Mouse (Mus musculus): ENCODE data around the gene Slc25a45. TPM values are rescaled to one million over a fixed set of nuclear protein-coding genes. Genes with fewer than 3 reads are reported as not detected.

The Slc25a45 gene
- polyA plus RNA-seq (2014; fragmentation: Nextera tagmentation; extraction: Ambion mirVana) = 0.59 and 1.3 TPM in 2 replicates

- Histone ChIP-seq H3K4me2 (ENCODE audit: low read depth, low read length) (peak within 1 kb of the TSS; percentile 3; the same call in 1 of the 2 replicates), H3K9ac (replicated peaks; ENCODE audit: low read depth, low read length) (no peak within 1 kb of the TSS; the same call in 1 of the 2 replicates), H3K4me1 (ENCODE audit: control insufficient read depth, insufficient read depth, low read length) (peaks cover 12% of the 10 kb centered on the region), H3K4me3 (ENCODE audit: low read depth, low read length) (no peak within 1 kb of the TSS), H3K9me3 (ENCODE audit: control insufficient read depth, low read length) (no peaks in the 10 kb centered on the region), H3K36me3 (ENCODE audit: control insufficient read depth, insufficient read depth, low read length) (no peaks in the 10 kb centered on the region), H3K27ac (ENCODE audit: low read depth, low read length) (no peak within 1 kb of the TSS), H3K27me3 (ENCODE audit: control insufficient read depth, insufficient read depth, low read length) (no peaks in the 10 kb centered on the region)
- peak; percentile 58; the same call in 1 of the 2 replicates for ATAC-seq (ENCODE audit: low read depth)
- 45% methylated on average over 15 of the region's 15 CpGs for WGBS
These were observed at the start of gene Slc25a45 for GRCm38 (mm10) chr19:5877618-5878361. Gene Slc25a45 (plus strand): TSS chr19:5877808.

GRCm38 (mm10) chr19:5828155-5828554 lies 49.5 kb upstream of the Slc25a45 start:
- 94% methylated on average over 3 of the region's 3 CpGs for WGBS
- peaks cover 3% of the 10 kb centered on the region; the same call in 1 of the 2 replicates for H3K4me1 ChIP-seq (ENCODE audit: control insufficient read depth, insufficient read depth, low read length)
- no peak overlapping the region for H3K27ac ChIP-seq (ENCODE audit: low read depth, low read length)
- H3K4me3 ChIP-seq (ENCODE audit: low read depth, low read length) = no peak overlapping the region
- no peak overlapping the region for H3K9ac ChIP-seq (replicated peaks; ENCODE audit: low read depth, low read length)
- no peak for ATAC-seq (ENCODE audit: low read depth)
- no peaks in the 10 kb centered on the region for H3K27me3 ChIP-seq (ENCODE audit: control insufficient read depth, insufficient read depth, low read length)
- no peaks in the 10 kb centered on the region for H3K36me3 ChIP-seq (ENCODE audit: control insufficient read depth, insufficient read depth, low read length)
- H3K9me3 ChIP-seq (ENCODE audit: control insufficient read depth, low read length) = no peaks in the 10 kb centered on the region
- no peak overlapping the region for H3K4me2 ChIP-seq (ENCODE audit: low read depth, low read length)

GRCm38 (mm10) chr19:5828905-5829304 lies 48.7 kb upstream of the Slc25a45 start:
- Histone ChIP-seq H3K36me3 (ENCODE audit: control insufficient read depth, insufficient read depth, low read length) (no peaks in the 10 kb centered on the region), H3K9ac (replicated peaks; ENCODE audit: low read depth, low read length) (no peak overlapping the region), H3K27me3 (ENCODE audit: control insufficient read depth, insufficient read depth, low read length) (no peaks in the 10 kb centered on the region), H3K4me1 (ENCODE audit: control insufficient read depth, insufficient read depth, low read length) (no peaks in the 10 kb centered on the region), H3K27ac (ENCODE audit: low read depth, low read length) (no peak overlapping the region), H3K4me2 (ENCODE audit: low read depth, low read length) (no peak overlapping the region), H3K4me3 (ENCODE audit: low read depth, low read length) (no peak overlapping the region), H3K9me3 (ENCODE audit: control insufficient read depth, low read length) (no peaks in the 10 kb centered on the region)
- ATAC-seq (ENCODE audit: low read depth) = no peak
- 90% methylated on average over 7 of the region's 7 CpGs for WGBS

GRCm38 (mm10) chr19:5829958-5830615 lies 47.5 kb upstream of the Slc25a45 start:
- WGBS = 84% methylated on average over 19 of the region's 19 CpGs

GRCm38 (mm10) chr19:5830776-5831175 lies 46.8 kb upstream of the Slc25a45 start:
- Histone ChIP-seq H3K9ac (replicated peaks; ENCODE audit: low read depth, low read length) (no peak overlapping the region), H3K4me1 (ENCODE audit: control insufficient read depth, insufficient read depth, low read length) (no peaks in the 10 kb centered on the region), H3K4me3 (ENCODE audit: low read depth, low read length) (no peak overlapping the region), H3K36me3 (ENCODE audit: control insufficient read depth, insufficient read depth, low read length) (no peaks in the 10 kb centered on the region), H3K4me2 (ENCODE audit: low read depth, low read length) (no peak overlapping the region), H3K9me3 (ENCODE audit: control insufficient read depth, low read length) (no peaks in the 10 kb centered on the region), H3K27me3 (ENCODE audit: control insufficient read depth, insufficient read depth, low read length) (no peaks in the 10 kb centered on the region), H3K27ac (ENCODE audit: low read depth, low read length) (no peak overlapping the region)
- 93% methylated on average over 7 of the region's 7 CpGs for WGBS
- no peak for ATAC-seq (ENCODE audit: low read depth)

More at GRCm38 (mm10) chr19:5829958-5830615, 47.5 kb upstream of the Slc25a45 start:
- Histone ChIP-seq H3K4me1 (ENCODE audit: control insufficient read depth, insufficient read depth, low read length) (no peaks in the 10 kb centered on the region), H3K27me3 (ENCODE audit: control insufficient read depth, insufficient read depth, low read length) (no peaks in the 10 kb centered on the region), H3K4me2 (ENCODE audit: low read depth, low read length) (no peak overlapping the region), H3K27ac (ENCODE audit: low read depth, low read length) (no peak overlapping the region), H3K4me3 (ENCODE audit: low read depth, low read length) (no peak overlapping the region), H3K9ac (replicated peaks; ENCODE audit: low read depth, low read length) (no peak overlapping the region), H3K36me3 (ENCODE audit: control insufficient read depth, insufficient read depth, low read length) (no peaks in the 10 kb centered on the region), H3K9me3 (ENCODE audit: control insufficient read depth, low read length) (no peaks in the 10 kb centered on the region)
- no peak for ATAC-seq (ENCODE audit: low read depth)

- no peak overlapping the region for H3K4me2 ChIP-seq (ENCODE audit: low read depth, low read length)
- no peaks in the 10 kb centered on the region for H3K4me1 ChIP-seq (ENCODE audit: control insufficient read depth, insufficient read depth, low read length)
- no peak overlapping the region for H3K9ac ChIP-seq (replicated peaks; ENCODE audit: low read depth, low read length)
- no peaks in the 10 kb centered on the region for H3K9me3 ChIP-seq (ENCODE audit: control insufficient read depth, low read length)
- H3K4me3 ChIP-seq (ENCODE audit: low read depth, low read length) = no peak overlapping the region
- no peak overlapping the region for H3K27ac ChIP-seq (ENCODE audit: low read depth, low read length)
- H3K27me3 ChIP-seq (ENCODE audit: control insufficient read depth, insufficient read depth, low read length) = no peaks in the 10 kb centered on the region
- no peak for ATAC-seq (ENCODE audit: low read depth)
- 86% methylated on average over 11 of the region's 11 CpGs for WGBS
- no peaks in the 10 kb centered on the region for H3K36me3 ChIP-seq (ENCODE audit: control insufficient read depth, insufficient read depth, low read length)
These were observed 46.2 kb upstream of the Slc25a45 start for GRCm38 (mm10) chr19:5831224-5831957.

- WGBS = 92% methylated on average over 4 of the region's 4 CpGs
- no peaks in the 10 kb centered on the region for H3K27me3 ChIP-seq (ENCODE audit: control insufficient read depth, insufficient read depth, low read length)
- no peak overlapping the region for H3K27ac ChIP-seq (ENCODE audit: low read depth, low read length)
These were observed 45.7 kb upstream of the Slc25a45 start for GRCm38 (mm10) chr19:5831958-5832320.

GRCm38 (mm10) chr19:5832326-5832725 lies 45.3 kb upstream of the Slc25a45 start:
- Histone ChIP-seq H3K27me3 (ENCODE audit: control insufficient read depth, insufficient read depth, low read length) (no peaks in the 10 kb centered on the region), H3K4me2 (ENCODE audit: low read depth, low read length) (no peak overlapping the region), H3K4me1 (ENCODE audit: control insufficient read depth, insufficient read depth, low read length) (no peaks in the 10 kb centered on the region), H3K4me3 (ENCODE audit: low read depth, low read length) (no peak overlapping the region), H3K9me3 (ENCODE audit: control insufficient read depth, low read length) (no peaks in the 10 kb centered on the region), H3K36me3 (ENCODE audit: control insufficient read depth, insufficient read depth, low read length) (no peaks in the 10 kb centered on the region), H3K27ac (ENCODE audit: low read depth, low read length) (no peak overlapping the region), H3K9ac (replicated peaks; ENCODE audit: low read depth, low read length) (no peak overlapping the region)
- WGBS = 85% methylated on average over 6 of the region's 6 CpGs
- no peak for ATAC-seq (ENCODE audit: low read depth)

More at GRCm38 (mm10) chr19:5831958-5832320, 45.7 kb upstream of the Slc25a45 start:
- no peaks in the 10 kb centered on the region for H3K9me3 ChIP-seq (ENCODE audit: control insufficient read depth, low read length)
- H3K4me3 ChIP-seq (ENCODE audit: low read depth, low read length) = no peak overlapping the region
- H3K4me1 ChIP-seq (ENCODE audit: control insufficient read depth, insufficient read depth, low read length) = no peaks in the 10 kb centered on the region
- no peaks in the 10 kb centered on the region for H3K36me3 ChIP-seq (ENCODE audit: control insufficient read depth, insufficient read depth, low read length)
- H3K4me2 ChIP-seq (ENCODE audit: low read depth, low read length) = no peak overlapping the region
- H3K9ac ChIP-seq (replicated peaks; ENCODE audit: low read depth, low read length) = no peak overlapping the region
- ATAC-seq (ENCODE audit: low read depth) = no peak
